Mouse (Mus musculus) adipocyte (in vitro differentiated cells): ENCODE measurements around the gene Gramd1b.

Source experiments
- DNase-seq: peaks from one replicate; pipeline ENCODE4 v3.0.0-alpha.2; 2016; ENCODE audit warnings: low spot score

The Gramd1b gene

DNA sequence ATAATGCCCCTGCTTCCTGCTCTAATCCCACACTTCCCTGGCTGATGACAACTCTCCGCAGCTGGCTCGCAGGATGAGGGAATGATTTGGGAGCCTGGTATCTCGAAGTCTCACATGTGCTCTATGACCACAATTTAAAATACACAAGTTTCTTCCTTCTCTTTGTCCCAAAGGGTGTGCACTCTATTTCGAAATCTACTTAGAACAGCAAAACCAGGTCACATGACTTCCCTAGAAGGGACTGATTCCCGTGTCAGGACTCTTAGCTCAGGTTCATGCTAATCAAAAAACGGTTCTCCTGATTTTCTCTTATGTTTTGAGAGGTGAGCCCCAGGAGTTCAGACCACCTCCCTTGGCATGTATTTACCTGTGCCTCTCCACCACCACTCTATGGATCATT lies 267.3 kb downstream of the Gramd1b start:
- no peak for DNase-seq

DNA sequence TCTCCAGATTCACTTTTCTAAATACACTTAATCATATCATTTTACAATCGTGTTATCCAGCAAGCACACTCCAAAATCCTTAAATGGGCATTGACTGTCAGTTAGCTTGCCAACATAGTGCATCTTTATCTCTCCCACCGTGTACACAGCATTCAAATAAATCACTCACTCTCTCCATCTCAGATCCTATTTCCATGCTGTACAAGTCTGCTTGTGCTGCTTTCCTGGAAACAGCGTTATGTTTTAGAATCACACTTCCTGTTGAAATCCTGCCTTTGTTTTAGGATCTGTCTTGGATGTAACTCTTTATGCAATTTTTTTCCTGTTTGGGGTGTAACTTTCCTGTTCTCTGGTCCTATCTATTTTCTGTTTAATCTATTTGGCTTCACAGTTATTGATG lies 278.7 kb downstream of the Gramd1b start:
- no peak for DNase-seq

DNA sequence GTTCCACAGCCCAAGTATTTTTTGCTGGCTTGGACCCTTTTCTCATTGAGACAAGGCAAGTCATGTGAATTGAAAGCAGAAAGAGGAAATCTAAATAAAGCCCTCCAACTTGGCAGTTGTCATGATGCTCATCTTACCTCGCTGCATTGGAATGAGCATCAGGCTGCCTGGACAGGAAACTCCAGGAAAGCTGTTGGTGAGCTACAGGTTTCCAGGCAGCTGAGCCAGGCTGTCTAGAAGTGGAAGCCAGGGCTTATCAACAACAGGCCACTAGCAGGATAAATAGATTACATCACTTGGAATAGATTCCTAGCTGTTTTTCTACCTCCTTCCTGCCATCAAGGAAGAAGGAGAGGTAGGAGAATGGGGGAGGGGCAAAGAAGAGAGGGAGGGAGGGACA lies 282.1 kb downstream of the Gramd1b start:
- no peak for DNase-seq

DNA sequence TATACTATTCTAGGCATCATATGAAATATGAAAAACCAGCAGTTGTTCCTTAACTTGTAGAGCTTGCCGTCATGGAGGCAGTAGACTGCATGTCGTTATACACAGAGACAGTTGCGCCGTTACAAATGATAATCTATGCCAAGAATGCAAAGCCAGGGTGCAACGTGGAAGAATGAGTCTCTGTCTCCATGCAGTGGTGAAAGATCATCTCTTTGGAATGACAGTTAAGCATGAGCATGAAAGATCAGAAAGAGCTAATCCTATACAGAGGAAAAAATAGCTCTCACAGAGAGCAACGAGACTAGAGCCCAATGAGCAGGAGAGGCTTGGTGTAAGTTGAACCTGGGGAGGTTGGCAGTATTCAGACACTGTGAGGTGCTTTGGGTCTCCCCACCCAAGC lies 284.5 kb downstream of the Gramd1b start:
- no peak for DNase-seq

DNA sequence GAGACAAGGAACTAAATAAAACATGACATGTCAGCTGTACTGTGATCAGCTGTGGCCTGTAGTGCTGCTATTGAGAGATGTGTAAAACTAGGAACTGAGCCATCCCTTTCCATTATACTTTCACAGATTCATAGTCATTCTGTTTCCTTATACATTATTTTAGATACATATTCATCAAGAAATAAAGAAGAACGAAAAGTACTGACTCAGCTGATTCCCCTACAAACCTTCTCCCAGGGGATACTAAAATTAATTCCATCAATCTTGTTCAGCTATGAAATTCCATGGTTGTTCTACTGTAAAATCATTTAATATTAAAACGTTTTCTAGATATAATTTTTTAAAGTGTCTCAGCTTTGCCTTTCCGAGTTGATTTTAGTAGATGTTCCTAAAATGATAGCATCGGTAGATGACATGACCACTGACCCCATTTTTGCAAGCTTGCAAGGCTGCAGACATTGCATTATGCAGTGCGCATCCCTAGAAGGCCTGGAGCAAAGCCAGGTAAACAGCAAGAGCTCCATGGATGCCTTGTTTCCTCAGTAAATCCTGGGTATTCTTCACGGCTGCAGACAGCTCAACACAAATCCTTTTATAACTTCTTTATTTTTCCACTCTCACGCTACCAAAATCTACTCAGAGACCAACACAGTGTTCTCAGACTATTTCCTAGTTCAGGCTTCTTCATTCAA lies 285.1 kb downstream of the Gramd1b start:
- DNase-seq, result no peak

DNA sequence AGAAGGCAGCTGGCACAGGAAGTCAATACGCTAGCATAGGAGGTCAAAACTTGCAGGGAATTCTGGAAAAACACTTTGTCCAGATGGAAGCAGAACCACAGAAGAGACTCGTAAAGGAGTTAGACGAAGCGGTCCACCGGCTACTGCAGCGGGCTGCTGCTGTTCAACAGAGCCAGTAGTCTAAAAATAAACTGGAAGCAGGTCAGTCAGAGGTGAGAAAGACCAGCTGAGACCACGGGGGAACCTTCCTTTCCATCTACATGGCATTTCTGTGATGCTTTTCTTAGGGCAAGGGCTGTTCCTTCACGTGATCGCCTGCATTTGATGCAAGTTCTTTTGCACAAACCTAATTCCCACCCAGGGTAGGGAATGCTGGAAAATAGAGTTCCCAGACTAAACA lies 285.7 kb downstream of the Gramd1b start:
- DNase-seq, result no peak
